Mouse (Mus musculus) cerebellum, adult 2 months (tissue): Measurements from ENCODE around the gene Mtfr1l. TPM values are rescaled to one million over a fixed set of nuclear protein-coding genes. Genes with fewer than 3 reads are reported as not detected.

Experiments used
- DNase-seq, 2 experiments: peaks; one replicate each; pipeline ENCODE4 v3.0.0; 2021
- H3K27ac ChIP-seq: fragments of 200-500 bp; 2 replicates; pipeline ENCODE4 v1.5.1; 2012; ENCODE audit warnings: low read length, control low read depth, inconsistent platforms; ENCODE audit not compliant: insufficient read depth
- H3K27me3 ChIP-seq: fragments of 200-500 bp; 2 replicates; pipeline ENCODE4 v1.6.1; 2012; ENCODE audit warnings: inconsistent platforms, mild to moderate bottlenecking, low read length, moderate library complexity; ENCODE audit not compliant: control insufficient read depth, insufficient read depth
- H3K4me1 ChIP-seq: fragments of 200-500 bp; 2 replicates; pipeline ENCODE4 v1.6.1; 2011; ENCODE audit warnings: low read length; ENCODE audit not compliant: control insufficient read depth, insufficient read depth
- H3K4me3 ChIP-seq: fragments of 200-500 bp; replicated peaks from 2 replicates; pipeline ENCODE3; 2011; ENCODE audit warnings: mild to moderate bottlenecking, low read depth, low read length, control low read depth; ENCODE audit not compliant: insufficient read depth
- CTCF ChIP-seq: fragments of 200-500 bp; IDR thresholded peaks from 2 replicates; pipeline ENCODE4 v1.5.1; 2011; ENCODE audit warnings: low read depth, mild to moderate bottlenecking, control low read depth, low read length, moderate library complexity, borderline replicate concordance; ENCODE audit not compliant: insufficient read depth
- POLR2A ChIP-seq: fragments of 200-500 bp; IDR thresholded peaks from 2 replicates; pipeline ENCODE4 v1.6.1; 2011; ENCODE audit warnings: low read length, control low read depth, borderline replicate concordance; ENCODE audit not compliant: insufficient read depth
- WGBS: fragments of 180-500 bp; shearing (Covaris S2); methylation state at CpG from one replicate; pipeline ENCODE4 v1.1.7; 2018; 5-methylcytosine and 5-hydroxymethylcytosine counted together
- polyA plus RNA-seq: library from polyadenylated mRNA; depleted of rRNA; stranded (reverse); fragments of >200 nt; gene quantifications from 2 replicates; pipeline ENCODE4 v1.2.3, GENCODE M21; 2012

Gene Mtfr1l
- polyA plus RNA-seq, 1 experiment, result 148 TPM

- Histone ChIP-seq H3K4me1 (peaks cover 31% of the 10 kb centered on the region), H3K4me3 (peak within 1 kb of the TSS; percentile 82), H3K27me3 (no peaks in the 10 kb centered on the region), H3K27ac (peak within 1 kb of the TSS; percentile 75)
- peak; percentile 76 to 78 for DNase-seq
- TF ChIP-seq POLR2A (peak; percentile 22; the same call in 1 of the 2 replicates), CTCF (no peak)
- under 1% methylated on average over 64 of the region's 67 CpGs for WGBS
These were observed 16.5 kb upstream of the Mtfr1l start, which contains the start of gene Selenon for GRCm38 (mm10) chr4:134551494-134552316. Gene Selenon (minus strand): TSS chr4:134552166.

GRCm38 (mm10) chr4:134549899-134550298 is 14.7 kb upstream of the Mtfr1l start:
- WGBS, result 99% methylated on average over 8 of the region's 8 CpGs
- H3K4me3 ChIP-seq, result no peak overlapping the region
- H3K27me3 ChIP-seq, result no peaks in the 10 kb centered on the region
- H3K4me1 ChIP-seq, result peaks cover 41% of the 10 kb centered on the region
- H3K27ac ChIP-seq, result no peak overlapping the region
- peak in 1 of 2 experiments; percentile 15 for DNase-seq
- no peak for TF ChIP-seq POLR2A
- TF ChIP-seq CTCF, result peak; percentile 7; the same call in 1 of the 2 replicates

GRCm38 (mm10) chr4:134548169-134548938 is 13.2 kb upstream of the Mtfr1l start:
- Histone ChIP-seq H3K4me1 (peaks cover 41% of the 10 kb centered on the region), H3K4me3 (no peak overlapping the region), H3K27me3 (no peaks in the 10 kb centered on the region), H3K27ac (no peak overlapping the region; the same call in 1 of the 2 replicates)
- peak; percentile 42 to 45 for DNase-seq
- TF ChIP-seq POLR2A, result no peak
- TF ChIP-seq CTCF, result peak; percentile 51; the same call in 1 of the 2 replicates
- 36% methylated on average over 18 of the region's 18 CpGs for WGBS

- Histone ChIP-seq H3K4me1 (peaks cover 37% of the 10 kb centered on the region), H3K27ac (no peak overlapping the region), H3K27me3 (no peaks in the 10 kb centered on the region), H3K4me3 (peak overlapping the region; percentile 20)
- TF ChIP-seq CTCF (no peak), POLR2A (no peak)
- peak; percentile 68 to 74 for DNase-seq
- 37% methylated on average over 9 of the region's 9 CpGs for WGBS
These were observed 11.9 kb upstream of the Mtfr1l start for GRCm38 (mm10) chr4:134546814-134547705.

GRCm38 (mm10) chr4:134543261-134543660 is 8.1 kb upstream of the Mtfr1l start:
- H3K4me3 ChIP-seq, result no peak overlapping the region
- H3K4me1 ChIP-seq, result peaks cover 50% of the 10 kb centered on the region
- WGBS, result 1% methylated on average over 5 of the region's 5 CpGs

GRCm38 (mm10) chr4:134542726-134543125 is 7.5 kb upstream of the Mtfr1l start:
- DNase-seq, result no peak
- Histone ChIP-seq H3K27me3 (no peaks in the 10 kb centered on the region), H3K4me1 (peaks cover 46% of the 10 kb centered on the region), H3K4me3 (no peak overlapping the region), H3K27ac (no peak overlapping the region)
- 92% methylated on average over 9 of the region's 9 CpGs for WGBS
- TF ChIP-seq CTCF, result no peak
- no peak for TF ChIP-seq POLR2A

More at GRCm38 (mm10) chr4:134543261-134543660, 8.1 kb upstream of the Mtfr1l start:
- no peaks in the 10 kb centered on the region for H3K27me3 ChIP-seq
- TF ChIP-seq CTCF (peak; percentile 97), POLR2A (no peak)
- H3K27ac ChIP-seq, result no peak overlapping the region
- peak; percentile 89 to 96 for DNase-seq
